Mouse (Mus musculus) myocyte (in vitro differentiated cells): Measurements from ENCODE around the gene Gm5431.
"Not testable (repeated sequence)": the region's sequence is repeated elsewhere in the genome, so short reads cannot be mapped to it uniquely, and the experiment has no call there.

Experiments
- CEBPB ChIP-seq: IDR thresholded peaks from 2 replicates; pipeline ENCODE4 v1.6.1; 2011; ENCODE audit warnings: mild to moderate bottlenecking, moderate library complexity; ENCODE audit not compliant: poor library complexity, insufficient read depth, severe bottlenecking
- E2F4 ChIP-seq: IDR thresholded peaks from one replicate; pipeline ENCODE4 v1.6.1; 2011; ENCODE audit warnings: mild to moderate bottlenecking, control low read depth, moderate library complexity; ENCODE audit not compliant: insufficient read depth
- MAX ChIP-seq: IDR thresholded peaks from one replicate; pipeline ENCODE4 v1.6.1; 2011; ENCODE audit warnings: low read depth, mild to moderate bottlenecking, control low read depth
- MYOD1 ChIP-seq, 3 experiments: IDR thresholded peaks; one replicate each; pipeline ENCODE4 v1.6.1; 2011; ENCODE audit warnings: control low read depth in 2 of 3, low read depth in 2 of 3, mild to moderate bottlenecking in 2 of 3, moderate library complexity in 1 of 3; ENCODE audit not compliant: insufficient read length in 2 of 3, control insufficient read depth in 1 of 3
- MYOG ChIP-seq, 3 experiments: IDR thresholded peaks; one replicate each; pipeline ENCODE4 v1.6.1; 2011; ENCODE audit warnings: control low read depth in 2 of 3, low read depth in 2 of 3, mild to moderate bottlenecking in 2 of 3; ENCODE audit not compliant: insufficient read length in 2 of 3, control insufficient read depth in 1 of 3, insufficient read depth in 1 of 3
- POLR2A ChIP-seq: IDR thresholded peaks from one replicate; pipeline ENCODE4 v1.6.1; 2011; ENCODE audit warnings: low read depth, mild to moderate bottlenecking, control low read depth, moderate library complexity; ENCODE audit not compliant: insufficient read length
- POLR2AphosphoS2 ChIP-seq: IDR thresholded peaks from one replicate; pipeline ENCODE4 v1.6.1; 2011; ENCODE audit warnings: low read depth, control low read depth; ENCODE audit not compliant: insufficient read length
- REST ChIP-seq: IDR thresholded peaks from one replicate; pipeline ENCODE4 v1.6.1; 2011; ENCODE audit warnings: mild to moderate bottlenecking, control low read depth, moderate library complexity; ENCODE audit not compliant: insufficient read depth, insufficient read length
- TCF12 ChIP-seq: IDR thresholded peaks from one replicate; pipeline ENCODE4 v1.6.1; 2011; ENCODE audit warnings: mild to moderate bottlenecking, control low read depth; ENCODE audit not compliant: poor library complexity, insufficient read depth, severe bottlenecking
- TCF3 ChIP-seq: IDR thresholded peaks from one replicate; pipeline ENCODE4 v1.6.1; 2011; ENCODE audit warnings: low read depth, control low read depth; ENCODE audit not compliant: insufficient read length
- USF1 ChIP-seq: IDR thresholded peaks from one replicate; pipeline ENCODE4 v1.6.1; 2011; ENCODE audit warnings: low read depth, mild to moderate bottlenecking, control low read depth, moderate library complexity

- TF ChIP-seq POLR2A; MAX; CEBPB; POLR2AphosphoS2; REST; E2F4; TCF12; USF1; MYOG (IDR thresholded peaks at IDR 0.05; ENCODE audit: control insufficient read depth in 1 of 3, insufficient read depth in 1 of 3, insufficient read length in 2 of 3, low read depth in 2 of 3); MYOD1 (IDR thresholded peaks at IDR 0.05; ENCODE audit: control insufficient read depth in 1 of 3, insufficient read length in 2 of 3, low read depth in 2 of 3); TCF3: not testable (repeated sequence)
Observed at GRCm38 (mm10) chr11:48933923-48934322, 31.9 kb upstream of the Gm5431 start.
